Mouse (Mus musculus): ENCODE measurements at regions not wholly inside any gene's neighbourhood (a gene's known extent, or its start where the extent isn't known, plus 50 kb on each side); places are given as distances from the start of the nearest gene placed in this dataset.

GRCm38 (mm10) chr3:80372436-80372835, 430.2 kb downstream of the Gria2 start:
- TF ChIP-seq POLR2A (IDR thresholded peaks at IDR 0.05; ENCODE audit: insufficient read depth, low read depth, low read length): no peak
- TF ChIP-seq CTCF (IDR thresholded peaks at IDR 0.05; ENCODE audit: insufficient read depth, low read depth, low read length): no peak

Data from olfactory bulb, adult 2 months (tissue).